Mouse (Mus musculus): ENCODE data around the gene Ruvbl1. TPM values are rescaled to one million over a fixed set of nuclear protein-coding genes. Genes with fewer than 3 reads are reported as not detected.

Ruvbl1 gene
- 140 and 144 TPM in 2 replicates for polyA plus RNA-seq (2015; fragmentation: Nextera tagmentation; extraction: Ambion mirVana)

DNA sequence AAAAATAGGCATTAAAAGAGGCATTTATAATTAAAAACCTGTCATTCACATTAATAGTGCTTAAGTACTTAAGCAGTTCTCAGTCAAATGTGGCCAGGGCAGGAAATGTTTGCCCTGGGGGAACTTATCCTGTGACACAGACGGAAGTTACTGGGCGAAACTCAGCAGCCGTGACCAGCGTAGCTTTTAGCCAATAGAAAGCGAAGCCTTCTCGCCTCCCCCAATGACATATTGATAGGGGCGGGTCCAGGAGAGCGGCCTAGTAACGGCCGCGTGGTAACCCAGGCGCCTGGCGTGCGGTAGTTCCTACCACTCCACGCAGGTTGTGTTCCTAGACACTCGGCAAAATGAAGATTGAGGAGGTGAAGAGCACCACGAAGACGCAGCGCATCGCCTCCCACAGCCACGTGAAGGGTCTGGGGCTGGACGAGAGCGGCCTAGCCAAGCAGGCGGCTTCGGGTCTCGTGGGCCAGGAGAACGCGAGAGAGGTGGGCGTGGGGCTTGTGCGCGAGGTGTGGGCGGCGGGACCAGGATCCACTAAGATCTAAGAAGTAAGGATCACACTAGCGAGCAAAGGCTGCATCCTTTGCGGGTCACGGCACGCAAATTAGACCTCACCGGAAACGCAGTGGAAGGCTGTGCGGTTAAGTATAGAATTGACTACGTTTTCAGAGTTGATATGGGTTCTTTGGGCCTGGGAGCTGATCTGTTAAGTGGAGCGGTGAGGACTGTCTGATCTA, at the start of gene Ruvbl1:
TSS of gene Ruvbl1 (plus strand) at position 229 of the 740 bp plus-strand sequence.
- H3K27ac ChIP-seq = no peak within 1 kb of the TSS

DNA sequence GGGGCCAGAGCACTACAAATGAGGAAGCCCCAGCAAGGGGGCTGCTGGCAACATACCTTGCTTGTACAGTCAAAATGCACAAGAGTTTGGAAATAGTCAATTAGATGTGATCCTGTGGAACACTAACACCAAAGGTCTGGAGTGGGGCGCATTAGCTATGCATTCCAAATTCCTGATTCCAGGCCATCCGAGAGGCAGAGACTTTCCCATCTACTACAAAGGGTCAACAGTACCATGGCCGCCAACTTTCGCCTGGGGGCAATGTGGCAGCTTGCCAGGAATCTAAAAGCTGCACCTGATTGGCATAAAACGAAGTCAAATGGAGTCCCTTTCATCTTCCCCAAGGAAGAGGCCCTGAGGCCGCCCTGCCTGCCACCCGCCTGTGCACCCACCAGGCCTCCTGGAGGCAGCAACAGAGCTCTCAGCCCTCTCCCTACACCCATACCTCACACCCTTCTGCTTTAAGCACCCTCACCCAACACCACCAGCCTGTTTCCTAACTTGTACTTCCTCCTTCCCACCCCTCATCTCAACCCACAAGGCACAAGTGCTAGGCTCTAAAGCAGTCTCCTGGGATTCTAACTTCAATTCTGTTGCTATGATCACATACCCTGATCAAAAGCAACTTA, 49.0 kb upstream of the Ruvbl1 start:
- no peaks in the 10 kb centered on the region for H3K36me3 ChIP-seq (ENCODE audit: poor library complexity, severe bottlenecking)
- no peak overlapping the region for H3K4me2 ChIP-seq
- H3K9me3 ChIP-seq (replicated peaks) = no peaks in the 10 kb centered on the region
- 48% methylated on average over 7 of the region's 7 CpGs for WGBS
- no peak overlapping the region for H3K9ac ChIP-seq
- 0 out of 2 replicates have a peak, but pooled peaks have one; percentile 27 for ATAC-seq
- H3K4me1 ChIP-seq = peaks cover 13% of the 10 kb centered on the region
- H3K4me3 ChIP-seq = no peak overlapping the region
- no peaks in the 10 kb centered on the region for H3K27me3 ChIP-seq
- peak overlapping the region; percentile 31; the same call in 1 of the 2 replicates for H3K27ac ChIP-seq

More for the DNA sequence above, at the start of gene Ruvbl1:
- peaks cover 17% of the 10 kb centered on the region for H3K4me1 ChIP-seq
- peaks cover 7% of the 10 kb centered on the region; the same call in 1 of the 2 replicates for H3K27me3 ChIP-seq
- peak within 1 kb of the TSS; percentile 81 for H3K9ac ChIP-seq
- H3K4me3 ChIP-seq = peak within 1 kb of the TSS; percentile 77
- H3K9me3 ChIP-seq (replicated peaks) = no peaks in the 10 kb centered on the region
- 0% methylated on average over 39 of the region's 42 CpGs for WGBS
- peak; percentile 100 for ATAC-seq
- peaks cover 28% of the 10 kb centered on the region for H3K36me3 ChIP-seq (ENCODE audit: poor library complexity, severe bottlenecking)
- peak within 1 kb of the TSS; percentile 88 for H3K4me2 ChIP-seq

DNA sequence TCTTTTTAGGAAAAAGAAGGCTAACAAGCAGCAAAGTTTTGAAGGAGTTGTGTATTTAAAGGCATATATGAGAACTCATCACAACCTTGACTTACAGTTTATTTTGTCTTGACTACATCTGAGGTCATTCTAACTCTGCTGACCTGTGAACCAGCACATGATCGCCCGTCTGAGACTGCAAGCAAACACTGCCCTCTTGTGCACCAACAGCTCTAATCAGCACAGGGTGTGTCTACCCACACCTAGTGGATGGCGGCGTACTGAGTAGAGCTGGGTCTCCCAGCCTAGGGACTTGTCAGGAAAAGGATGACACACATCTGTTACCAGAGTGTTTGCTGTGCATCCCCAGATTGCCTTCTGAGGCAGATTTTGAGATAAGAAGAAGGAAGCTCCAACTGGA, 34.0 kb upstream of the Ruvbl1 start:
- Histone ChIP-seq H3K9ac (no peak overlapping the region), H3K4me2 (no peak overlapping the region), H3K4me1 (no peaks in the 10 kb centered on the region), H3K4me3 (no peak overlapping the region), H3K27ac (no peak overlapping the region), H3K9me3 (replicated peaks) (no peaks in the 10 kb centered on the region), H3K27me3 (no peaks in the 10 kb centered on the region), H3K36me3 (ENCODE audit: poor library complexity, severe bottlenecking) (0 out of 2 replicates have a peak, but pooled peaks cover 5% of the 10 kb centered on the region)
- 34% methylated on average over 4 of the region's 4 CpGs for whole genome bisulfite sequencing
- ATAC-seq = no peak

DNA sequence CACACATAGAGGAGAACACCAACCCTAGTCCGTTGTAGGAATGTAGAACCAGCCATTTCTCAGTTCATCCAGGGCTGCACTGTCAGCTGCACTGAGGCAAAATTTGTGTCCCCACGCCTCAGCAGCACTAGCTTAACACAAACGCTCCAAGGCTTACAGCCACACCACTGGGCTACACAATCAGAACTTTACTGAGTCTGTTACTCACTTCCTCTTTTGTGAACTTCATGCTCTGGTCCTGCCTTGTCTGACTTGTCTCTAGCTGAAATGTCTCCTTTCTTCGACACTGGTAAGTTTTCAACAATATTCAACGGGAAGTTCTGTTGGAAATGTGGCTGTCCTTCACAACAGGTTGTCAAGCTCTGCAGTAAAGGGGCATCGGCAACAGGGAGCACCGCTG, 29.6 kb upstream of the Ruvbl1 start:
- Histone ChIP-seq H3K27me3 (no peaks in the 10 kb centered on the region), H3K9ac (no peak overlapping the region)
- WGBS = 93% methylated on average over 7 of the region's 7 CpGs

DNA sequence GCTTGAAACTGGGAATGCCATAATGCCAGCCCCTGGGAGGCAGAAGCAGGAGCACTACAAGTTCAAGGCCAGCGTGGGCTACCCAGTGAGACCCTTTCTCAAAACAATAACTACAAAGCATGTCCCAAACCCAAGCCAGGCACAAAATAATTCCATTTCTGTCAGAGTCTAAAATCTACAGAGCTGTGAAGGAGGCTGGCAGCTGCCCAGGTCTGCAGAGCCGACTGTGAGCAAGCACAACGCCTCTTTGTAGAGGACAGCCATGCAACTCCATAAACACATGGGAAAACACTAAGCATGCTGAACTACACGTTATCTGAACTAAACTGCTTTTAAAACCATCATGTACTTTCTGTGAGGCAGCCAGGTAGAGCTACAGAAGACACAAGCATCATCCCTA, 26.2 kb upstream of the Ruvbl1 start:
- WGBS = 80% methylated on average over 4 of the region's 4 CpGs
- no peak for ATAC-seq
- Histone ChIP-seq H3K4me1 (no peaks in the 10 kb centered on the region; the same call in 1 of the 2 replicates), H3K9me3 (replicated peaks) (no peaks in the 10 kb centered on the region), H3K4me2 (no peak overlapping the region), H3K4me3 (no peak overlapping the region), H3K9ac (no peak overlapping the region), H3K27ac (no peak overlapping the region), H3K27me3 (no peaks in the 10 kb centered on the region), H3K36me3 (ENCODE audit: poor library complexity, severe bottlenecking) (0 out of 2 replicates have a peak, but pooled peaks cover 5% of the 10 kb centered on the region)

More for the DNA sequence above, 29.6 kb upstream of the Ruvbl1 start:
- ATAC-seq = no peak
- H3K4me1 ChIP-seq = no peaks in the 10 kb centered on the region; the same call in 1 of the 2 replicates
- H3K27ac ChIP-seq = no peak overlapping the region
- 0 out of 2 replicates have a peak, but pooled peaks cover 5% of the 10 kb centered on the region for H3K36me3 ChIP-seq (ENCODE audit: poor library complexity, severe bottlenecking)
- H3K9me3 ChIP-seq (replicated peaks) = no peaks in the 10 kb centered on the region
- no peak overlapping the region for H3K4me2 ChIP-seq
- H3K4me3 ChIP-seq = no peak overlapping the region

DNA sequence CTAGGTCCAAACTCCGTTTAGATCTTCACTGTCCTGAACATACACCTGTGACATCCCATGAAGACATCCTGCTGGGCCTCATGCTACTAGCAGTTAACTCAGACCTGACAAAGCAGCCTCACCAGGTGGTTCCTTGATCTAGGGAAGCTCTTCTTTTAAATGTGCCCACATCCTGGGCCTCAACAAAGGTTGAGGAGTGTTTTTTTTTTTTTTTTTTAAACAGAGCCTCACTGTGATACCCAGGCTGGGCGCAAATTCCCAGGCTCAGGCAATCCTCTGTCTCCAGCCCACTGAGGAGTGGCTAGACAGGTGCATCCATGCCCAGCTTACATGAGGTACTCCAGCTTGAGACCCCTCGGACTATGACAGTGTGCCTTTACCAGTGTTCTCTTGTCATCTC, 22.7 kb upstream of the Ruvbl1 start:
- H3K9ac ChIP-seq = no peak overlapping the region
- peaks cover 23% of the 10 kb centered on the region for H3K4me1 ChIP-seq
- H3K9me3 ChIP-seq (replicated peaks) = no peaks in the 10 kb centered on the region
- H3K36me3 ChIP-seq (ENCODE audit: poor library complexity, severe bottlenecking) = no peaks in the 10 kb centered on the region
- 73% methylated on average over 3 of the region's 3 CpGs for WGBS
- no peak overlapping the region for H3K27ac ChIP-seq
- no peaks in the 10 kb centered on the region for H3K27me3 ChIP-seq
- ATAC-seq = no peak
- H3K4me2 ChIP-seq = no peak overlapping the region
- no peak overlapping the region for H3K4me3 ChIP-seq

DNA sequence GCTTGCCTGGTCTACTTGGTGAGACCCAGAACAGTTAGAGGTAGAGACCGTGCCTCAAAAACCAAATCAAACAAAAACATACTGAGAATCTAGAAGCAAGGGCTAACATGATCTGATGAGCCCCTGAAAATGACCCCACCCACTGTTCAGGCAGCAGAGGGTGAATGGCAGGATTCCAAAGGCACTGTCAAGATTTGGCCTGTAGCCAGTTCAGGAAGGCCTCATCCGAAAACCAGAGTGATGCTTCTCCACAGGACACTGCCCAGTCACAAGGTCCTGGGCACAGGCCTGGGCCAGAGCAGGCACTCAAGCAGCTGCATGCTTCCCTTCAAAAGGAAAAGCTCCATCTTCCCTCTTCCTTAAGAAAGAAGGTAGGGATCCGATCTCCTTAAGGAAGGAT, 21.8 kb upstream of the Ruvbl1 start:
- H3K4me2 ChIP-seq = no peak overlapping the region
- no peaks in the 10 kb centered on the region for H3K9me3 ChIP-seq (replicated peaks)
- no peak overlapping the region for H3K4me3 ChIP-seq
- no peaks in the 10 kb centered on the region for H3K27me3 ChIP-seq
- no peak for ATAC-seq
- H3K36me3 ChIP-seq (ENCODE audit: poor library complexity, severe bottlenecking) = no peaks in the 10 kb centered on the region
- H3K27ac ChIP-seq = no peak overlapping the region
- no peak overlapping the region for H3K9ac ChIP-seq
- 71% methylated on average over 3 of the region's 3 CpGs for WGBS
- H3K4me1 ChIP-seq = peaks cover 23% of the 10 kb centered on the region

DNA sequence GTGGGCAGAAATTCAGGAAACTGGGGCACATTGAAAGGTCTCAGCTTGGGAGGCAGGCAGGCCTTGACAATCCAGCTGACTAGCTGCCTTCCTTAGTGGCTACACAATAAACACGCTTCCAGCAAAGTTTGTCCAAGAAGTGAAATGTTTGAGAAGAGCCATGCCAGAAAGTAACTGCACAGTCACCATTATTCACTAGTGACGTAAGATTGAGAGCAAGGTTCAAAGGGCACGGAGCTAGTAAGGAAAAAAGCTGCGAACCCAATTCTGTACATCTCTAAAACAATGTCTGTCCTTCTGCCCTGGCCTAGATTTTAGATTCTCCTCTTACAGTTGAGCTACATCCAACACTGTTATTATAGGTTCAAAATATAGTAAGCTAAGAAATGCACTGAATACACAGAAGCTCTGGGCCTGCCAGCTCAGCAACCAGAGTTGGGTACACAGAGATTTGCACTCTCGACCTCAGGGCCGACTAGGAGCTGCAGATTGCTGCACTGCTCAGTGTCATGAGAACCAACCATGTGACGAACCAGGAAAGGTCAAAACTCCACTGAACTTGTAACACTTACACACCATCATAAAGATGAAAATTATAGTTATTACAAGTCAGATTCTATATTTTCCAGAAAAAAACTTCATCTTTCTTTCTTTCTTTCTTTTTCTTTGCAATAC, 21.0 kb upstream of the Ruvbl1 start:
- WGBS = 90% methylated on average over 7 of the region's 7 CpGs
- no peaks in the 10 kb centered on the region for H3K36me3 ChIP-seq (ENCODE audit: poor library complexity, severe bottlenecking)
- no peak overlapping the region for H3K4me3 ChIP-seq
- no peak overlapping the region for H3K9ac ChIP-seq
- H3K27me3 ChIP-seq = peaks cover 6% of the 10 kb centered on the region
- ATAC-seq = no peak
- H3K4me2 ChIP-seq = no peak overlapping the region
- H3K9me3 ChIP-seq (replicated peaks) = no peaks in the 10 kb centered on the region
- H3K4me1 ChIP-seq = peaks cover 23% of the 10 kb centered on the region
- no peak overlapping the region for H3K27ac ChIP-seq

DNA sequence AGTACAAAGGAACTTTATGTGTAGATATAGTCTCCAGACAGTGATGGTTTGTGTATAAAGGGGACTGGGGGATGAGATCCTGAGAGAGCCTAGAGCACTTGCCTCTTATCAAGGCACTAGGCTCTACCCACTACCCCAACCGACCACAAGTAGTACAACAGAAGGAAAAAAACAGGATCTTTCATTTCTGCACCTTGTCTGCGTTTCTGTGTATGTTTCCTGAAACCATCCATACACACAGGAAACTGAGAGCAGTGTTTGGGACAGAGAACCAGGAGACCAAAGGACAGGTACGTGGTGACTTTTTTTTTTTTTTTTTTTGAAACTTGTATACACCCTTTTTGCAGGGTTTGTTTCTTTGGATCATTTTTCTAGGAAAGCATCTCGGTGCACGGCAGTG, 19.5 kb upstream of the Ruvbl1 start:
- WGBS = 10% methylated on average over 5 of the region's 5 CpGs
- H3K4me1 ChIP-seq = peaks cover 23% of the 10 kb centered on the region
- no peaks in the 10 kb centered on the region for H3K9me3 ChIP-seq (replicated peaks)
- peak overlapping the region; percentile 82 for H3K4me2 ChIP-seq
- peak overlapping the region; percentile 87 for H3K9ac ChIP-seq
- no peak overlapping the region for H3K27ac ChIP-seq
- H3K4me3 ChIP-seq = peak overlapping the region; percentile 79
- no peak for ATAC-seq
- H3K27me3 ChIP-seq = peaks cover 16% of the 10 kb centered on the region
- H3K36me3 ChIP-seq (ENCODE audit: poor library complexity, severe bottlenecking) = no peaks in the 10 kb centered on the region

DNA sequence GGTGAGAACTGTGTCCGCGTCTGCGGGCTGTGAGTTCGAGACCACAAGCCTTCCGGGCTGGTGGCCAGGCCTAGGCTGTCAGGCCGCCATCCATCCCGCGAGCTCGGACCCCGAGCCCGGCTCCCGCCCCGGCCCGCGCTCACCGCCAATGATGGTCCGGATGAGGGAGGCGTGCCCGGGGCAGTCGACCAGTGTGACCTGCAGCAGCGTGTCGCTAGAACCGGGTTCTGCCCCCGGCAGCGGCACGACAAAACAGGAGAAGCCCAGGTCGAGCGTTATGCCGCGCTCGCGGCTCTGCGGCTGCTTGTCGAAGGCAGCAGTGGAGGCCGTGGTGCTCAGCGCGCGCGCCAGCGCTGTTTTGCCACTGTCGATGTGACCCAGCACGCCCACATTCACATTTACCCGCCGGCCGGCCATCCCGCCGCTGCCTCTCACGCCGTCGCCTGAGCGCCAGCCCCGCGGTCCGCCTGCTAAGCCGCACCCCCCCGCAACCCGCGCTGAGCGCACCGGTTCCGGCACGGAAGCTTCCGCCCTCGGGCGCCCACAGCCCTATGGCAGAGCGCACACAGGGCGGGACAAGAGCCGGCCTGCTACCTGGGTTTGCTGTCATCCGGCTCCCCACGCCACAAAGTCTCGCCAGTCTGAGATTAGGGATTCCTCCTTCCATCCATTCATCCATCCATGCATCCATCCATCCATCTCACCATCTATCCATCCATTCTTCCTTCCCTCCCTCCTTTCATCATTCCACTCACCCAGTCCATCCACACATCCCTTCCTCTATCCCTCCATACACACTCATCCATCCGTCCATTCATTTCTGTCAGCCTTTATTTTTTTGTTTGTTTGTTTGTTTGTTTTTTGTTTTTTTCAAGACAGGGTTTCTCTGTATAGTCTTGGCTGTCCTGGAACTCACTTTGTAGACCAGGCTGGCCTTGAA, 18.9 kb upstream of the Ruvbl1 start, which contains the start of gene Eefsec:
TSS of gene Eefsec (minus strand) at position 477 of the 940 bp plus-strand sequence.
- H3K4me3 ChIP-seq = peak within 1 kb of the TSS; percentile 79
- no peaks in the 10 kb centered on the region for H3K36me3 ChIP-seq (ENCODE audit: poor library complexity, severe bottlenecking)
- ATAC-seq = peak; percentile 96
- peak within 1 kb of the TSS; percentile 87 for H3K9ac ChIP-seq
- no peaks in the 10 kb centered on the region for H3K9me3 ChIP-seq (replicated peaks)
- peak within 1 kb of the TSS; percentile 82 for H3K4me2 ChIP-seq
- H3K27ac ChIP-seq = peak within 1 kb of the TSS; percentile 53; the same call in 1 of the 2 replicates
- H3K27me3 ChIP-seq = peaks cover 22% of the 10 kb centered on the region
- peaks cover 23% of the 10 kb centered on the region for H3K4me1 ChIP-seq
- WGBS = under 1% methylated on average over 65 of the region's 72 CpGs

DNA sequence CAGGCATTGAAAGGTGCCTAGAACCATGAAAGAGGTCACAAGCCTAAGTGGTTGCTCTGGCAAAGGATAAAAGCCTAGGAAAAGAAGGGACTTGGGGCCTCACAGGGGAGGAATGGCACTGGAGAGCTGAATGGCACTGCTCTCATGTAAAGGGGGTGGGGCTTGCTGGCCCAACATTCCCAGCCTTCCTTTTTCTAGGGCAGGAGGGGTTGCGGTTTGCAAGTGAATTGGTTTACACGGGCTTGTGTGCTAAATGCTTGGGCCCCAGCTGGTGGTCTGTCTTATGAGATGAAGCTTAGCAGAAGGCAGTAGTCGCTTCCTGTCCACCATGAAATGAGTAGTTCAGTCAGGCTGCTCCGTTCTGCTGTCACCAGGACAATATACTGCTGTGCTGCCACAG, 17.8 kb upstream of the Ruvbl1 start:
- no peak for ATAC-seq
- H3K27me3 ChIP-seq = peaks cover 27% of the 10 kb centered on the region
- peaks cover 23% of the 10 kb centered on the region for H3K4me1 ChIP-seq
- no peak overlapping the region for H3K9ac ChIP-seq
- no peak overlapping the region for H3K27ac ChIP-seq
- no peaks in the 10 kb centered on the region for H3K36me3 ChIP-seq (ENCODE audit: poor library complexity, severe bottlenecking)
- no peaks in the 10 kb centered on the region for H3K9me3 ChIP-seq (replicated peaks)
- no peak overlapping the region for H3K4me2 ChIP-seq
- H3K4me3 ChIP-seq = no peak overlapping the region
- WGBS = 6% methylated on average over 4 of the region's 4 CpGs
